Mouse (Mus musculus) heart, adult 2 months (tissue): ENCODE results near the gene Tmem179. TPM values are rescaled to one million over a fixed set of nuclear protein-coding genes. Genes with fewer than 3 reads are reported as not detected.

ENCODE experiments used
- DNase-seq, 2 experiments: peaks; one replicate each; pipeline ENCODE4 v3.0.0; 2021
- H3K27ac ChIP-seq: fragments of 200-600 bp; 2 replicates; pipeline ENCODE4 v1.8.1; 2022
- H3K27me3 ChIP-seq: fragments of 200-500 bp; 2 replicates; pipeline ENCODE4 v1.6.1; 2012; ENCODE audit warnings: mild to moderate bottlenecking, low read length, inconsistent platforms, mixed read lengths; ENCODE audit not compliant: control insufficient read depth, insufficient read depth
- H3K36me3 ChIP-seq: fragments of 200-500 bp; 2 replicates; pipeline ENCODE4 v1.6.1; 2012; ENCODE audit warnings: low read length, inconsistent platforms; ENCODE audit not compliant: control insufficient read depth, insufficient read depth
- H3K4me1 ChIP-seq: fragments of 200-500 bp; 2 replicates; pipeline ENCODE4 v1.6.1; 2011; ENCODE audit warnings: low read length; ENCODE audit not compliant: control insufficient read depth, insufficient read depth
- H3K4me3 ChIP-seq: fragments of 200-600 bp; 2 replicates; pipeline ENCODE4 v1.8.1; 2022
- H3K79me2 ChIP-seq: fragments of 200-500 bp; replicated peaks from 2 replicates; pipeline ENCODE4 v1.6.1; 2012; ENCODE audit warnings: mild to moderate bottlenecking, inconsistent platforms, low read length, moderate library complexity, mixed read lengths; ENCODE audit not compliant: control insufficient read depth, insufficient read depth
- H3K9ac ChIP-seq: fragments of 200-500 bp; 2 replicates; pipeline ENCODE4 v1.6.1; 2012; ENCODE audit warnings: low read depth, mild to moderate bottlenecking, control low read depth, inconsistent platforms, low read length, mixed read lengths
- CTCF ChIP-seq: fragments of 200-600 bp; IDR thresholded peaks from 2 replicates; pipeline ENCODE4 v1.8.1; 2022; ENCODE audit warnings: antibody characterized with exemption, mild to moderate bottlenecking, moderate library complexity
- EP300 ChIP-seq: fragments of 200-500 bp; IDR thresholded peaks from 2 replicates; pipeline ENCODE4 v1.6.1; 2011; ENCODE audit warnings: low read depth, low read length, control low read depth; ENCODE audit not compliant: insufficient read depth
- POLR2A ChIP-seq: fragments of 200-500 bp; IDR thresholded peaks from 2 replicates; pipeline ENCODE4 v1.6.1; 2011; ENCODE audit warnings: mild to moderate bottlenecking, low read depth, low read length, control low read depth; ENCODE audit not compliant: insufficient read depth
- WGBS: fragments of 180-500 bp; shearing (Covaris S2); methylation state at CpG from one replicate; pipeline ENCODE4 v1.1.7; 2018; 5-methylcytosine and 5-hydroxymethylcytosine counted together
- intact Hi-C: fragments of 180-260 bp; cut with DNase I; formaldehyde crosslinking; loops from one replicate; pipeline ENCODE4 v1.15.1; 2025
- polyA plus RNA-seq: library from polyadenylated mRNA; depleted of rRNA; stranded (reverse); fragments of >200 nt; gene quantifications from 2 replicates; pipeline ENCODE4 v1.2.3, GENCODE M21; 2012
- total RNA-seq, 2 experiments: library from RNA; stranded (reverse); gene quantifications; 2 replicates each; pipeline ENCODE4 v1.2.3; 2021

Tmem179 gene
- total and polyA plus RNA-seq, 3 experiments: 0.62 TPM; not detected in 2

- H3K36me3 ChIP-seq: no peaks in the 10 kb centered on the region
- H3K4me1 ChIP-seq: peaks cover 15% of the 10 kb centered on the region
- intact Hi-C loops: loop anchor here (10.0 kb wide), 1 partner anchor 146 kb away; no protein-coding TSS in a partner anchor
- no peak overlapping the region for H3K9ac ChIP-seq
- H3K79me2 ChIP-seq: no peaks in the 10 kb centered on the region
- peak overlapping the region; percentile 58 for H3K27ac ChIP-seq
- no peaks in the 10 kb centered on the region for H3K27me3 ChIP-seq
- TF ChIP-seq EP300 (peak; percentile 65; the same call in 1 of the 2 replicates), CTCF (no peak), POLR2A (no peak)
- DNase-seq: peak; percentile 66 to 70
- WGBS: 47% methylated on average over 3 of the region's 3 CpGs
- no peak overlapping the region for H3K4me3 ChIP-seq
These were observed 42.7 kb upstream of the Tmem179 start for GRCm38 (mm10) chr12:112559231-112559630.

GRCm38 (mm10) chr12:112557219-112557618 lies 40.7 kb upstream of the Tmem179 start:
- intact Hi-C loops: loop anchor here (10.0 kb wide), 1 partner anchor 148 kb away; no protein-coding TSS in a partner anchor
- no peak for DNase-seq
- no peak overlapping the region for H3K4me3 ChIP-seq
- H3K27ac ChIP-seq: no peak overlapping the region
- no peak overlapping the region for H3K9ac ChIP-seq
- peaks cover 15% of the 10 kb centered on the region for H3K4me1 ChIP-seq
- no peaks in the 10 kb centered on the region for H3K36me3 ChIP-seq
- no peaks in the 10 kb centered on the region for H3K79me2 ChIP-seq
- WGBS: 91% methylated on average over 5 of the region's 5 CpGs
- TF ChIP-seq POLR2A: no peak
- no peak for TF ChIP-seq CTCF
- no peak for TF ChIP-seq EP300
- H3K27me3 ChIP-seq: no peaks in the 10 kb centered on the region

GRCm38 (mm10) chr12:112556531-112557060 lies 40.0 kb upstream of the Tmem179 start:
- intact Hi-C loops: loop anchor here (10.0 kb wide), 1 partner anchor 148 kb away; no protein-coding TSS in a partner anchor
- Histone ChIP-seq H3K36me3 (no peaks in the 10 kb centered on the region), H3K79me2 (no peaks in the 10 kb centered on the region), H3K27me3 (no peaks in the 10 kb centered on the region), H3K9ac (no peak overlapping the region), H3K4me1 (peaks cover 17% of the 10 kb centered on the region), H3K4me3 (no peak overlapping the region), H3K27ac (no peak overlapping the region)
- TF ChIP-seq POLR2A: no peak
- TF ChIP-seq EP300: peak; percentile 63; the same call in 1 of the 2 replicates
- peak in 1 of 2 experiments; percentile 17 for DNase-seq
- WGBS: 56% methylated on average over 9 of the region's 9 CpGs

- Histone ChIP-seq H3K36me3 (no peaks in the 10 kb centered on the region), H3K4me3 (no peak overlapping the region), H3K27ac (no peak overlapping the region), H3K9ac (no peak overlapping the region), H3K4me1 (peaks cover 12% of the 10 kb centered on the region), H3K79me2 (no peaks in the 10 kb centered on the region), H3K27me3 (no peaks in the 10 kb centered on the region)
- intact Hi-C loops: loop anchor here (5.0 to 10.0 kb wide), 2 partner anchors 32 to 150 kb away; partner anchors contain the start of gene Inf2
- TF ChIP-seq CTCF (no peak), EP300 (no peak), POLR2A (no peak)
- no peak for DNase-seq
- WGBS: 47% methylated on average over 12 of the region's 12 CpGs
These were observed 38.4 kb upstream of the Tmem179 start for GRCm38 (mm10) chr12:112554900-112555299.

GRCm38 (mm10) chr12:112552520-112552919 lies 36.0 kb upstream of the Tmem179 start:
- no peaks in the 10 kb centered on the region for H3K36me3 ChIP-seq
- peaks cover 7% of the 10 kb centered on the region for H3K4me1 ChIP-seq
- no peaks in the 10 kb centered on the region for H3K27me3 ChIP-seq
- no peak for DNase-seq
- 62% methylated on average over 5 of the region's 5 CpGs for WGBS
- intact Hi-C loops: loop anchor here (1.0 to 10.0 kb wide), 4 partner anchors 35 to 152 kb away; partner anchors contain the start of gene Inf2
- no peak overlapping the region for H3K27ac ChIP-seq
- H3K79me2 ChIP-seq: no peaks in the 10 kb centered on the region
- no peak for TF ChIP-seq POLR2A
- no peak for TF ChIP-seq EP300
- H3K4me3 ChIP-seq: no peak overlapping the region
- no peak overlapping the region for H3K9ac ChIP-seq

- Histone ChIP-seq H3K4me3 (no peak overlapping the region), H3K27ac (no peak overlapping the region), H3K36me3 (no peaks in the 10 kb centered on the region), H3K79me2 (no peaks in the 10 kb centered on the region), H3K9ac (no peak overlapping the region), H3K27me3 (no peaks in the 10 kb centered on the region), H3K4me1 (peaks cover 4% of the 10 kb centered on the region)
- intact Hi-C loops: loop anchor here (1.0 to 10.0 kb wide), 4 partner anchors 35 to 153 kb away; partner anchors contain the start of gene Inf2
- DNase-seq: peak; percentile 81 to 93
- WGBS: 6% methylated on average over 13 of the region's 13 CpGs
- TF ChIP-seq EP300 (peak; percentile 98), POLR2A (no peak), CTCF (peak; percentile 89)
These were observed 35.4 kb upstream of the Tmem179 start for GRCm38 (mm10) chr12:112551861-112552375.
